In the genomic region with DNA sequence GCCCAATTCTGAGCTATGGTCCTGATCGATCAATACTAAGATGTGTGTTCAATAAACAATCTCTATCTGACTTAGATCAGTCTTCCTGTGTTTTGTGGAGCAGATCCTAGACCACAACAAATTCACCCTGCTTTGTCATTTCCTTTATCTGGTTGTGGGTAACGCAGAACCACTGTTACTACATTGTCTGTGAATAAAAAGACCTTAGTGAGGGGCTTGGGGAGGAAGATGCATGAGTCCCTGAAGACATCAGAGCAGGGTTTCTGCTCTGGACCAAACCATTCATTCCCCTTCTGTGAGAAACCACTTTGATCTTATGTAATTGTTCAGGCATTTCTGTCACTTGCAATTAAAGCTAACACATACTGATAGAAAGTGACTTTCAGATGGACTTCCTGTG, we compare ENCODE assay signal across 17 mouse cellular contexts. TPM values are rescaled to one million over a fixed set of nuclear protein-coding genes. Genes with fewer than 3 reads are reported as not detected.
DNase-seq lines count a peak whose midpoint lies in the region; ATAC-seq lines count a peak whose summit lies in the region.
"Had no signal": no experiment of that assay in that cellular context is flagged by ENCODE, and none has a peak within 500 bp of the region (broad histone marks: within the 10 kb centered on the region; RNA-seq: fewer than 3 reads in every experiment).

No protein-coding gene starts in this region.

- peak; percentile 62 for ATAC-seq in common myeloid progenitor, adult 5-6 weeks (replicated peaks; ENCODE audit: low read depth, poor library complexity, severe bottlenecking)
- peak; percentile 56 for ATAC-seq in megakaryocyte, adult 5-6 weeks (ENCODE audit: poor library complexity, severe bottlenecking)
- ATAC-seq: forebrain, embryonic 13.5 days; forebrain, postnatal 0 days; hindbrain, postnatal 0 days had no signal

- peak; percentile 67 for DNase-seq in 416B (ENCODE audit: low read depth)
- peak; percentile 40 for DNase-seq in retina, postnatal 1 day
- DNase-seq in adrenal gland, postnatal 14 days = no peak
- DNase-seq in layer of hippocampus, adult 11-12 months (ENCODE audit: low spot score) = no peak
- no peak for DNase-seq in gastrocnemius, postnatal 10 days
- DNase-seq: adrenal gland, postnatal 25 days; cerebellum, adult 18-20 months; cerebellum, adult 9-11 months; cerebellum, postnatal 36 days; forebrain, postnatal 0 days; gastrocnemius, postnatal 25 days; heart, adult 11 months; heart, postnatal 10 days had no signal

RNA-seq across cellular contexts. Expression of gene Mfsd6, which starts 26.6 kb away (rescaled TPM):
- total RNA-seq in common myeloid progenitor, adult 5-6 weeks (2017) = 6.8 and 14.7 TPM in 2 replicates
- 30.6 and 33.0 TPM in 2 replicates for total RNA-seq in megakaryocyte, adult 5-6 weeks (2015)
- 26.8 and 31.8 TPM in 2 replicates for total RNA-seq in megakaryocyte, adult 5-6 weeks (2017)
- total RNA-seq in adrenal gland, postnatal 14 days (2021) = 16.4 and 18.4 TPM in 2 replicates
- total RNA-seq in gastrocnemius, postnatal 10 days (2021) = 1 to 10 TPM; 5.6 to 6.7 TPM

Comparison
In these comparisons a context has a peak if more than half of its experiments do, and no peak if none do; other contexts are left out.
1. DNase-seq: peak in 416B (single experiment) and retina, postnatal 1 day (single experiment); none in adrenal gland, postnatal 14 days (single experiment), layer of hippocampus, adult 11-12 months (single experiment) and gastrocnemius, postnatal 10 days (single experiment).